Mouse (Mus musculus) stomach, embryonic 16.5 days (tissue): ENCODE measurements around the gene Opcml. TPM values are rescaled to one million over a fixed set of nuclear protein-coding genes. Genes with fewer than 3 reads are reported as not detected.

Experiments used
- ATAC-seq: fragments of 200-750 bp; cut with Nextera tagmentation; 2 replicates; pipeline ENCODE4 v1.8.0; 2017; ENCODE audit warnings: moderate number of reproducible peaks, moderate TSS enrichment; ENCODE audit not compliant: insufficient read depth, low FRiP score
- H3K27ac ChIP-seq: fragments of 300-500 bp; sonication (generic); 2 replicates; pipeline ENCODE4 v1.5.1; 2014; ENCODE audit warnings: low read length
- H3K27me3 ChIP-seq: fragments of 300-500 bp; sonication (generic); 2 replicates; pipeline ENCODE4 v1.6.1; 2014; ENCODE audit warnings: low read length, control low read depth, mixed read lengths; ENCODE audit not compliant: control insufficient read depth, insufficient read depth
- H3K36me3 ChIP-seq: fragments of 300-500 bp; sonication (generic); 2 replicates; pipeline ENCODE4 v1.6.1; 2014; ENCODE audit warnings: low read length; ENCODE audit not compliant: control insufficient read depth, insufficient read depth
- H3K4me1 ChIP-seq: fragments of 300-500 bp; sonication (generic); 2 replicates; pipeline ENCODE4 v1.6.1; 2014; ENCODE audit warnings: low read length, control low read depth, mixed read lengths; ENCODE audit not compliant: control insufficient read depth, insufficient read depth
- H3K4me2 ChIP-seq: fragments of 300-500 bp; sonication (generic); 2 replicates; pipeline ENCODE4 v1.6.1; 2014; ENCODE audit warnings: low read depth, low read length, mixed read lengths
- H3K4me3 ChIP-seq: fragments of 300-500 bp; sonication (generic); replicated peaks from 2 replicates; pipeline ENCODE4 v1.5.1; 2014; ENCODE audit warnings: mild to moderate bottlenecking, low read length
- H3K9ac ChIP-seq: fragments of 300-500 bp; sonication (generic); 2 replicates; pipeline ENCODE4 v1.6.1; 2014; ENCODE audit warnings: low read length
- H3K9me3 ChIP-seq: fragments of 300-500 bp; sonication (generic); replicated peaks from 2 replicates; pipeline ENCODE4 v1.6.1; 2016; ENCODE audit warnings: low read length, control low read depth; ENCODE audit not compliant: control insufficient read depth
- WGBS: fragments of 180-500 bp; shearing (Covaris S2); extraction: QIAGEN DNeasy Blood & Tissue Kit; methylation state at CpG from one replicate; pipeline ENCODE4 v1.1.7; 2014; 5-methylcytosine and 5-hydroxymethylcytosine counted together
- polyA plus RNA-seq: library from polyadenylated mRNA; unstranded; fragments of >200 nt; fragmentation: Nextera tagmentation; extraction: Ambion mirVana; gene quantifications from 2 replicates; pipeline ENCODE4 v1.2.1, GENCODE M21; 2015

The Opcml gene
- polyA plus RNA-seq, 1 experiment from 2014 or later: 2.8 TPM

DNA sequence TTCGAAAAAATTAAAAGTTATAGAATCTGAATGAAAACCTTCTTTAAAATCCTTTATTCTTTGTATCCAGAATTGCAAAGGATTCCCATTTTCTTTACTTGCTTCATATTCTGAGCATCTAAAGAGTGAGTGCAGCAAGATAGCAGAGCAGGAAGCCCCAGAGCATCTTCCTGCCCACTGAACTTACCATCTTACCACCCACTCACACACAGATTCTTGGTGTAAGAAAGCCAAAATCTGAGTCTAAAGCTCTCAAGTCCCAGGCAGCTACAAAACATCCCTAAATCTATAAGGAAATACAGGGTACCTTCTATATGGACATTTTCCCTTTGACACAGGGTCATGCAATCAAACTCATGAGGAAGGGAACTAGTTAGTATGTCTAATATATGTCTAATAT is 973.6 kb downstream of the Opcml start:
- 83% methylated on average over 1 of the region's 1 CpGs for WGBS
- Histone ChIP-seq H3K9me3 (no peaks in the 10 kb centered on the region), H3K27me3 (no peaks in the 10 kb centered on the region), H3K27ac (no peak overlapping the region), H3K4me1 (no peaks in the 10 kb centered on the region), H3K9ac (no peak overlapping the region), H3K4me2 (no peak overlapping the region), H3K4me3 (no peak overlapping the region), H3K36me3 (no peaks in the 10 kb centered on the region)
- no peak for ATAC-seq

DNA sequence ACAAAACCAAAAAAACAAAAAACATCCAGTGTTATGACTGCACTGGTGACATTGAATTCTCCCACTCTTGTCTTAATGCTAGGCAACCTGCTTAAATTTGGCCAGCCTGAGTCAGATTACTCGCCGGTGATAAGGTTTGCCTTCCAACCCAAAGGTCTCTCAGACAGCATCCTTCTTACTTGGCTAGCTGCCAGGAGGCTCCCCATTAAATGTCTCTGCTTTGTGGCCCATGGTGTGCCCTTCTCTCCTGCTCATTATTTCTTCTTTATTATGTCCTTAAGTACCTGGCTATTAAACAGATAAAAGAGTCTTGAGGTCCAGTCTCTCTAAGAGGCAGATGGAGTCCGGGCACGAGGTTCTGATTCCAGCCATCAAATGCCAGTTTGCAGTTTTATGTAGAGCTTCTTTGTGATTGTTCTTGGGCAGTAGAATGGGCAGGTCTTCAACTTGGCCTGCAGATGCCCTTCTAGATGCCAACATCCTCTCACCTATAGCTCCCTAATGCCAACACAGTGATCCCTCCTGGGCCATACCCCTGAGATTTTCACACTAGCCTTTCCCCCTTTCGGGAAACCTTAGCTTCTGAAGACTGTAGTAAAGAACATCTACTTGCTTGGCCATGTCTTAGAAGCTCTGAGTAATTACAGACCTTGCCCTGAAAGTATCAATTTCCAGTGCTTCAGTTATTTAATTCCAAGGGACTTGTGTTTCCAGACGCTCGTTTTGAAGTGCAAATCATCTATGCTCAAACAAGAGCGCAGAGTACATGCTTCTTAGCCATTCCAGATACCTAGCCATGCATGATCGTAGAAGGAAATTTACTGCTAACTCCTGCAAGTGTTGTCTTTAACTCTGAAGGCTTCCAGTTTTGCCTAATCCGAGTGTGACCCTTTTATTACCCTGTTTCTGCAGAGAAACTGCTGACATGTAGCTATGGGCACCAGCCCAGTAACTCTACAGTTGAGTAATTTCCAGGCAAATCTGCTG is 986.2 kb downstream of the Opcml start:
- Histone ChIP-seq H3K4me2 (no peak overlapping the region), H3K36me3 (no peaks in the 10 kb centered on the region), H3K4me3 (no peak overlapping the region), H3K27me3 (no peaks in the 10 kb centered on the region), H3K9ac (no peak overlapping the region), H3K9me3 (no peaks in the 10 kb centered on the region; the same call in 1 of the 2 replicates), H3K4me1 (no peaks in the 10 kb centered on the region), H3K27ac (no peak overlapping the region)
- 65% methylated on average over 10 of the region's 10 CpGs for WGBS
- no peak for ATAC-seq

GRCm38 (mm10) chr9:28783834-28784233 is 993.3 kb downstream of the Opcml start:
- no peak overlapping the region for H3K4me3 ChIP-seq
- H3K27me3 ChIP-seq: no peaks in the 10 kb centered on the region
- H3K36me3 ChIP-seq: no peaks in the 10 kb centered on the region
- no peak for ATAC-seq
- H3K27ac ChIP-seq: no peak overlapping the region
- H3K9me3 ChIP-seq: no peaks in the 10 kb centered on the region
- H3K4me2 ChIP-seq: no peak overlapping the region
- WGBS: 28% methylated on average over 4 of the region's 4 CpGs
- no peaks in the 10 kb centered on the region for H3K4me1 ChIP-seq
- no peak overlapping the region for H3K9ac ChIP-seq

- WGBS: 69% methylated on average over 1 of the region's 1 CpGs
- Histone ChIP-seq H3K9me3 (no peaks in the 10 kb centered on the region), H3K4me1 (no peaks in the 10 kb centered on the region), H3K27ac (no peak overlapping the region), H3K4me2 (no peak overlapping the region), H3K36me3 (no peaks in the 10 kb centered on the region), H3K27me3 (no peaks in the 10 kb centered on the region), H3K4me3 (no peak overlapping the region), H3K9ac (no peak overlapping the region)
- no peak for ATAC-seq
These were observed 998.9 kb downstream of the Opcml start for GRCm38 (mm10) chr9:28789439-28789838.

DNA sequence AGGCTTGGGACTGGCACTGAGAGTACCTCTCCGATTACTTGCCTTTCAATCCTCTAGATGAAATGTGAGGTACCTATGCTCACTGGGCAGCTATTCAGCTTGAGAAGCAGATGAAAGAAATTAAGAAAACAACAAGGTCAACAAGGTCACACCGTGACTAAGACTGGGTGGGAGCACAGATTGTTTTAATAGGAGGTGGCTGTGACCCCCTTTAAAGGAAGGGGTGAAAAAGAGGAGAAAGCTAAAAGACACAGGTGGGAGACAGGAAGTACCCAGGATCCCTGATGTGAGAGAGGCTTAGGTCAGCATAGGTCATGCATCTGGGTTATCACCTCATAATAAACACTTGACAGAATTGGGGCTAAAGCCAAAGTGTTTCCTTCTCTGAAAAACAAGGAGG is 1009.5 kb downstream of the Opcml start:
- Histone ChIP-seq H3K4me1 (no peaks in the 10 kb centered on the region), H3K4me2 (no peak overlapping the region), H3K36me3 (no peaks in the 10 kb centered on the region), H3K27ac (no peak overlapping the region), H3K9ac (no peak overlapping the region), H3K9me3 (no peaks in the 10 kb centered on the region), H3K4me3 (no peak overlapping the region), H3K27me3 (no peaks in the 10 kb centered on the region)
- no peak for ATAC-seq
- 23% methylated on average over 2 of the region's 2 CpGs for WGBS

GRCm38 (mm10) chr9:28806666-28807065 is 1016.1 kb downstream of the Opcml start:
- H3K4me3 ChIP-seq: no peak overlapping the region
- no peak for ATAC-seq
- H3K36me3 ChIP-seq: no peaks in the 10 kb centered on the region
- no peak overlapping the region for H3K4me2 ChIP-seq
- H3K4me1 ChIP-seq: no peaks in the 10 kb centered on the region
- no peak overlapping the region for H3K27ac ChIP-seq
- no peaks in the 10 kb centered on the region for H3K9me3 ChIP-seq
- no peaks in the 10 kb centered on the region for H3K27me3 ChIP-seq
- H3K9ac ChIP-seq: no peak overlapping the region

DNA sequence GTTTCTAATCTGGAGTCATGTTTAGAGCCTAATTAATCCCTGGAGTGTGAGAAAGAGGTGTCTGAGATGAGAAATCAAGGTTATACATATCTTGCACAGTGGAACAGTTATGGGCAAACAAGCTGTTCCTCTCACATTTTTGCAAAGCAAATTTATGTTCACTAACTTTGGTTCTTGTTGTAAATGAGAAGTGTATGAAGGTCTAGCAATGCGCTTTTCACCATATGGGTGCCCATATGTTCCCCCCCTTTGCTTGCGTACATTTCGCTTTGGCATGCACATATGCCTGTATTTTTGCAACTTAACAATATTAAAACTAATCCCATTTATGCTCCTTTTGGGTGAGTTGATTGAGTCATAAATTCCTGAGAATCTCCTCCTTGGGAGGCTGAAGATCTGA is 1031.5 kb downstream of the Opcml start:
- no peak overlapping the region for H3K4me3 ChIP-seq
- 90% methylated on average over 3 of the region's 3 CpGs for WGBS
- H3K27ac ChIP-seq: no peak overlapping the region
- ATAC-seq: no peak
- H3K4me2 ChIP-seq: no peak overlapping the region
- no peaks in the 10 kb centered on the region for H3K36me3 ChIP-seq
- H3K9me3 ChIP-seq: no peaks in the 10 kb centered on the region
- H3K27me3 ChIP-seq: no peaks in the 10 kb centered on the region
- H3K4me1 ChIP-seq: no peaks in the 10 kb centered on the region
- no peak overlapping the region for H3K9ac ChIP-seq

- H3K9me3 ChIP-seq: no peaks in the 10 kb centered on the region
- 82% methylated on average over 5 of the region's 5 CpGs for WGBS
- H3K27me3 ChIP-seq: no peaks in the 10 kb centered on the region
- H3K9ac ChIP-seq: no peak overlapping the region
- H3K4me2 ChIP-seq: no peak overlapping the region
- no peak overlapping the region for H3K4me3 ChIP-seq
- no peak overlapping the region for H3K27ac ChIP-seq
- no peaks in the 10 kb centered on the region for H3K36me3 ChIP-seq
- no peaks in the 10 kb centered on the region for H3K4me1 ChIP-seq
- no peak for ATAC-seq
These were observed 1031.9 kb downstream of the Opcml start for GRCm38 (mm10) chr9:28822466-28822865.

GRCm38 (mm10) chr9:28825821-28826220 is 1035.2 kb downstream of the Opcml start:
- H3K27ac ChIP-seq: no peak overlapping the region
- H3K4me1 ChIP-seq: no peaks in the 10 kb centered on the region
- H3K4me3 ChIP-seq: no peak overlapping the region
- 91% methylated on average over 2 of the region's 2 CpGs for WGBS
- no peaks in the 10 kb centered on the region for H3K36me3 ChIP-seq
- H3K9me3 ChIP-seq: no peaks in the 10 kb centered on the region
- ATAC-seq: no peak
- no peaks in the 10 kb centered on the region for H3K27me3 ChIP-seq
- no peak overlapping the region for H3K9ac ChIP-seq
- H3K4me2 ChIP-seq: no peak overlapping the region
